Mouse (Mus musculus) midbrain, embryonic 11.5 days (tissue): ENCODE measurements around the gene Ppia. TPM values are rescaled to one million over a fixed set of nuclear protein-coding genes. Genes with fewer than 3 reads are reported as not detected.
"Not testable (repeated sequence)": the region's sequence is repeated elsewhere in the genome, so short reads cannot be mapped to it uniquely, and the experiment has no call there.

ENCODE experiments used
- ATAC-seq: fragments of 200-750 bp; cut with Nextera tagmentation; 2 replicates; pipeline ENCODE4 v1.8.0; 2017; ENCODE audit warnings: moderate TSS enrichment, moderate library complexity; ENCODE audit not compliant: low FRiP score
- DNase-seq: peaks from one replicate; pipeline ENCODE4 v3.0.0; 2015; ENCODE audit warnings: low spot score; ENCODE audit errors: missing footprints
- H3K27ac ChIP-seq: fragments of 300-500 bp; sonication (generic); 2 replicates; pipeline ENCODE4 v1.5.1; 2014; ENCODE audit warnings: low read depth, low read length
- H3K27me3 ChIP-seq: fragments of 300-500 bp; sonication (generic); 2 replicates; pipeline ENCODE4 v1.6.1; 2014; ENCODE audit warnings: mild to moderate bottlenecking, low read length, moderate library complexity, mixed read lengths; ENCODE audit not compliant: control insufficient read depth, insufficient read depth
- H3K36me3 ChIP-seq: fragments of 300-500 bp; sonication (generic); 2 replicates; pipeline ENCODE4 v1.6.1; 2014; ENCODE audit warnings: mild to moderate bottlenecking, low read length, moderate library complexity, mixed read lengths; ENCODE audit not compliant: control insufficient read depth, insufficient read depth
- H3K4me1 ChIP-seq: fragments of 300-500 bp; sonication (generic); 2 replicates; pipeline ENCODE4 v1.6.1; 2014; ENCODE audit warnings: low read length; ENCODE audit not compliant: control insufficient read depth, insufficient read depth
- H3K4me2 ChIP-seq: fragments of 300-500 bp; sonication (generic); 2 replicates; pipeline ENCODE4 v1.6.1; 2014; ENCODE audit warnings: mild to moderate bottlenecking, moderate library complexity
- H3K4me3 ChIP-seq: fragments of 300-500 bp; sonication (generic); 2 replicates; pipeline ENCODE4 v1.5.1; 2014; ENCODE audit warnings: low read depth, low read length
- H3K9ac ChIP-seq: fragments of 300-500 bp; sonication (generic); 2 replicates; pipeline ENCODE4 v1.6.1; 2014; ENCODE audit warnings: low read length
- H3K9me3 ChIP-seq: fragments of 300-500 bp; sonication (generic); 2 replicates; pipeline ENCODE4 v1.6.1; 2016; ENCODE audit warnings: low read length; ENCODE audit not compliant: control insufficient read depth
- WGBS: fragments of 180-500 bp; shearing (Covaris S2); extraction: QIAGEN DNeasy Blood & Tissue Kit; methylation state at CpG from one replicate; pipeline ENCODE4 v1.1.7; 2014; 5-methylcytosine and 5-hydroxymethylcytosine counted together
- polyA plus RNA-seq: library from polyadenylated mRNA; unstranded; fragments of >200 nt; fragmentation: Nextera tagmentation; extraction: Ambion mirVana; gene quantifications from 2 replicates; pipeline ENCODE4 v1.2.1, GENCODE M21; 2014

Gene Ppia
- polyA plus RNA-seq, 1 experiment from 2014 or later = 5,428 TPM

DNA sequence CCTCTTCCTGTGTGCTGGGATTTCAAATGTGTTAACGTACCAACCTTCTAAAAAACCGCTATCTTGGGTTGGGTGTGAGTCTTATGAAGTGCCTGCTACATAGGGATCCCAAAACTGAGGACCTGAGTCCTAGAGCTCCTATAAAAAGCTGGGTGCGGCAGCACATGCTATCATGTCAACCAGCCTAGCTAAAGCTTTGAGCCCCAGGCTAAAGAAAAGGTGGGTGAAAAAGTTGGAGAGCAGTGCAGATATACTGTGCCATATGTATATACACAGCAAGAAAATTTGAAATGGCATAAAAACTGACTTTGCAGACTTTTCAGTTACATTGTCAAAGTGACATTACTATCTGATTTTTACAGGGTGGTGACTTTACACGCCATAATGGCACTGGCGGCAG is 3.5 kb downstream of the Ppia start:
- ATAC-seq = no peak
- Histone ChIP-seq H3K36me3 (peaks cover 13% of the 10 kb centered on the region; the same call in 1 of the 2 replicates), H3K9me3 (no peaks in the 10 kb centered on the region), H3K9ac (no peak overlapping the region), H3K4me1 (peaks cover 13% of the 10 kb centered on the region; the same call in 1 of the 2 replicates), H3K27me3 (no peaks in the 10 kb centered on the region), H3K4me3 (no peak overlapping the region), H3K4me2 (no peak overlapping the region), H3K27ac (no peak overlapping the region)
- no peak for DNase-seq
- WGBS = 90% methylated on average over 5 of the region's 5 CpGs

DNA sequence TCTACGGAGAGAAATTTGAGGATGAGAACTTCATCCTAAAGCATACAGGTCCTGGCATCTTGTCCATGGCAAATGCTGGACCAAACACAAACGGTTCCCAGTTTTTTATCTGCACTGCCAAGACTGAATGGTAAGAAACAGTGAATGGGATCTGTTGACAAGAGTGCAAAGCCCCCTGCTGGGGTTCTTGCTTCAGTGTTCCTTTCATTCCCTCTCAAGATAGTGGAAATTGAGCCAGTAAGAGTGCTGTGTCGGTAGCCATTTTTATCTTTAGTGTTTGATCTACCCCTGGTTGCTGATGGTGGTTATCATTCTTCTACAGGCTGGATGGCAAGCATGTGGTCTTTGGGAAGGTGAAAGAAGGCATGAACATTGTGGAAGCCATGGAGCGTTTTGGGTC is 3.9 kb downstream of the Ppia start:
- not testable (repeated sequence) for H3K9me3 ChIP-seq, H3K4me3 ChIP-seq, DNase-seq, H3K9ac ChIP-seq, H3K4me2 ChIP-seq, H3K27me3 ChIP-seq, H3K27ac ChIP-seq, ATAC-seq
- peaks cover 13% of the 10 kb centered on the region; the same call in 1 of the 2 replicates for H3K36me3 ChIP-seq
- H3K4me1 ChIP-seq = peaks cover 13% of the 10 kb centered on the region; the same call in 1 of the 2 replicates
- 78% methylated on average over 4 of the region's 4 CpGs for WGBS

DNA sequence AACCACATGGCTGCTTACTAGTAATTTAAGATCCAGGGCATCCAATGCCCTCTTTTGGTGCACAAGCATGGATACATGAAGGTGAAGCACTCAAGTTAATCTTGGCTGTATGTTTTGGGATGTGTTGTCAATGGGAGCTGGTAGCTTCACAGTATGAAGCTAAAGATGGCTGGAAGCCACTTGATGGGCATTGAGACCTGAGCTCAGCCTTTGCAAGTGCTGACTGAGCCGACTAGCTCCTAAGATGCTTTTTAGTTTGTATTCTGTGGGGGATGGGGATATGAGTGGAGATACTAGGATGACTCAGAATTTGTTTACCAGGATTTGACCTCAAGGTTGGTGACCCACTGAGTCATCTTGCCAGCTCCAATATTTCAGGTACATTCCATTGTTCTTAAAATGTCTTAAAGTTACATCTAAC is 5.0 kb downstream of the Ppia start:
- Histone ChIP-seq H3K4me1 (peaks cover 7% of the 10 kb centered on the region; the same call in 1 of the 2 replicates), H3K4me2 (no peak overlapping the region), H3K9ac (no peak overlapping the region), H3K4me3 (no peak overlapping the region), H3K27me3 (no peaks in the 10 kb centered on the region), H3K27ac (no peak overlapping the region), H3K36me3 (peaks cover 15% of the 10 kb centered on the region; the same call in 1 of the 2 replicates), H3K9me3 (no peaks in the 10 kb centered on the region)
- DNase-seq = no peak
- 32% methylated on average over 1 of the region's 1 CpGs for WGBS
- no peak for ATAC-seq

DNA sequence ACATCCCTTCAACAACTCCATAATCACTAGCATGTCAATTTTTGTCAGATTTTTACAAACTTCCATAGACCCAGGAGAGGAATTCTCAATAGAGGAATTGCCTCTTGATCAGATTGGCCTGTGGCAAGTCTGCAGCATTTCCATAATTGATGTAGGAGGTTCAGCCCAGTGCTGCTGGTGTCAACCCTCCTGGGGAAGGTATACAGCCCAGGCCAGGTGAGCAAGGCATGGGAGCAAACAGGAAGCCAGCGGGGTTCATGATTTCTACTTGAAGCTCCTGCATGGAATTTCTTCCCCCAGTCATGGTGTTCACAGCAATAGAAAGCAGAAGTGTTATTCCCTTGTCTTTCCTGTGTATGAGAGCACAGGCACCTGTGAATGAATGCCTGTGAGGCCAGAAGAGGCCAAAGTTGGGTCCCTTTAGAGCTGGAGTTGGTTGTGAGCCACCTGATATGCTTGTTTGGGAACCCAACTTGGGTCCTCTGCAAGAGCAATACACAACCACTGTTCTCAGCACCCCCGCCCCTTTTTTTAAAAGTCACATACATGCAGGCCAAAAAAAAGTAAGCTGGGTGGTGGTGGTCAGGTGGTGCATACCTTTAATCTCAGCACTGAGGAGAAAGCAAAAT is 5.6 kb downstream of the Ppia start:
- no peak for DNase-seq
- Histone ChIP-seq H3K9me3 (no peaks in the 10 kb centered on the region), H3K27me3 (no peaks in the 10 kb centered on the region), H3K4me1 (peaks cover 7% of the 10 kb centered on the region; the same call in 1 of the 2 replicates), H3K27ac (no peak overlapping the region), H3K36me3 (peaks cover 16% of the 10 kb centered on the region; the same call in 1 of the 2 replicates), H3K9ac (no peak overlapping the region), H3K4me3 (no peak overlapping the region), H3K4me2 (no peak overlapping the region)
- ATAC-seq = no peak
- WGBS = 80% methylated on average over 2 of the region's 2 CpGs

DNA sequence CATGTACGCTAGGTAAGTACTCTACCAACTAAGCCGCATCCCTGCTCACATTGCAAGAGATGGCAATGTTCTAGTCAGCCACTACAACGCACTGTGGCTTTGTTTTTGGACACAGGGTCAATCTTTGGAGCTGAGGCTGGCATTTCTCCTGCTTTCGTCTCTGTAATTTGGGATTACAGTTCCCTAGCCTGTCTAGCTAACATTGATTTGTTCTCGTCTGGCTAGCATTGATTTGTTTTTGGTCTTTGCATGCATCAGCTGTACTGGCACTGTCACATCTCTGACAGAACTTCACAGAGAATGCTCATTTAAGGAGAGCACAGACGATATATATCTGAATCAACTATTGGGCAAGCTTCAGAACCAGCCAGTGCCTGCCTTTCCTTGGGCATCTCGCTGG is 14.9 kb downstream of the Ppia start:
- DNase-seq (no peak), ATAC-seq (no peak)
- peaks cover 55% of the 10 kb centered on the region for H3K36me3 ChIP-seq
- H3K4me2 ChIP-seq = no peak overlapping the region
- no peaks in the 10 kb centered on the region for H3K9me3 ChIP-seq
- no peak overlapping the region for H3K27ac ChIP-seq
- H3K9ac ChIP-seq = no peak overlapping the region
- H3K4me1 ChIP-seq = no peaks in the 10 kb centered on the region
- 93% methylated on average over 7 of the region's 7 CpGs for WGBS
- no peaks in the 10 kb centered on the region for H3K27me3 ChIP-seq
- H3K4me3 ChIP-seq = no peak overlapping the region

DNA sequence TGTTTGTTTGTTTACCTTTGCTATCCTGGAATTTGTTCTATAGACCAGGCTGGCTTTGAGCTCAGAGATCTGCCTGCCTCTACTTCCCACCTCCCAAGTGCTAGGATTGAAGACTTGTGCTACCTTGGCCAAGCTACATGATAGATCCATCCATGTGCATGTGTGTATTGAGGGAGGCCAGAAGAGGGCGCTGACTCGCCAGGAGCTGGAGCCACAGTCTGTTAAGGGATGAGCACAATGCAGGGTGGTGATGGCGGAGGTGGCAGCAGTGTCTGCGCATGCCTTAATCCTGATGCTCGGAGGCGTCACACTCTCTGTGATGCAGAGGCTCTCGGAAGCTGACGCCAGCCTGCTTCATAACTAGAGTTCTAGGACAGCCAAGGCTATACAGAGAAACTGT is 21.2 kb downstream of the Ppia start:
- Histone ChIP-seq H3K9me3 (no peaks in the 10 kb centered on the region), H3K4me3 (no peak overlapping the region), H3K9ac (no peak overlapping the region), H3K27me3 (no peaks in the 10 kb centered on the region), H3K36me3 (peaks cover 30% of the 10 kb centered on the region), H3K4me2 (no peak overlapping the region), H3K4me1 (no peaks in the 10 kb centered on the region; the same call in 1 of the 2 replicates), H3K27ac (no peak overlapping the region)
- ATAC-seq (peak; percentile 68; the same call in 1 of the 2 replicates), DNase-seq (peak; percentile 87)
- WGBS = 70% methylated on average over 8 of the region's 8 CpGs

DNA sequence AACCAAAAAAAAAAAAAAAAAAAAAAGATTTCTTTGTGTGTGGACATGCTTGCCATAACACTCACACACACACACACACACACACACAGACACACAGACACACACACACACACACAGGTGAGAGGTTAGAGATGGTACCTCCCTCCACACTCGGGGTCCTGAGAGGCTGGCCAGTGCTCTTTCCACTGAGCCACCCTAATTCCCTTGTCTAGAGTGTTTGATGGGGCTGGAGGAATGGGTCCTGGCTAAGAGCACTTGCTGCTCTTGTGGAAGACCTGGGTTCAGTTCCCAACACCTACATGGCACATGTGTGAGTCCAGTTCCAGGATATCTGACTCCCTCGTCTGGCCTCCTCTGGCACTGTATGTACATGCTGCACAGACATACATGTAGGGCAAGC is 22.4 kb downstream of the Ppia start:
- Histone ChIP-seq H3K9me3 (no peaks in the 10 kb centered on the region), H3K4me1 (peaks cover 3% of the 10 kb centered on the region; the same call in 1 of the 2 replicates), H3K4me3 (no peak overlapping the region), H3K27me3 (no peaks in the 10 kb centered on the region), H3K9ac (no peak overlapping the region), H3K4me2 (no peak overlapping the region), H3K27ac (no peak overlapping the region), H3K36me3 (peaks cover 24% of the 10 kb centered on the region)
- peak; percentile 81 for DNase-seq
- no peak for ATAC-seq
- 96% methylated on average over 2 of the region's 2 CpGs for WGBS

DNA sequence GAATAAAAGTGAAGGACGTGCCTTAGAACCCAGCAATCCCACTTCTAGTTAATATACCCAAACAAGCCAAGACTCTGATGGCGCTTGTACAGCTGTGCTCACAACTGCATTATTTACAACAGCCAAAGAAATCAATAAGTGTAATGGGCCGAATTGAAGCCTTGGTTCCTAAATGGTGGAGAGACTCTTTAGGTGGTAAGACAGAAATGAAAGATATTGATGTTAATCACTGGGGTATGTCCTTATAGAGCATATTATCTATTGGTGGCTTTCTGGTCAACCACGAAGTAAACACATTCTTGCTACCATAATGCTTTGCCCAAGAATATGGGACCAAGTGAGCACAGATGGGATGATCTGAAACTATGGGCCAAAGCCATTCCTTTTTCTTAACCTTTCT is 24.9 kb downstream of the Ppia start:
- Histone ChIP-seq H3K27ac (no peak overlapping the region), H3K4me3 (no peak overlapping the region), H3K36me3 (peaks cover 11% of the 10 kb centered on the region), H3K4me1 (peaks cover 10% of the 10 kb centered on the region), H3K27me3 (no peaks in the 10 kb centered on the region), H3K9ac (no peak overlapping the region), H3K9me3 (no peaks in the 10 kb centered on the region), H3K4me2 (no peak overlapping the region)
- WGBS = 93% methylated on average over 4 of the region's 4 CpGs
- DNase-seq = peak; percentile 79
- ATAC-seq = no peak

DNA sequence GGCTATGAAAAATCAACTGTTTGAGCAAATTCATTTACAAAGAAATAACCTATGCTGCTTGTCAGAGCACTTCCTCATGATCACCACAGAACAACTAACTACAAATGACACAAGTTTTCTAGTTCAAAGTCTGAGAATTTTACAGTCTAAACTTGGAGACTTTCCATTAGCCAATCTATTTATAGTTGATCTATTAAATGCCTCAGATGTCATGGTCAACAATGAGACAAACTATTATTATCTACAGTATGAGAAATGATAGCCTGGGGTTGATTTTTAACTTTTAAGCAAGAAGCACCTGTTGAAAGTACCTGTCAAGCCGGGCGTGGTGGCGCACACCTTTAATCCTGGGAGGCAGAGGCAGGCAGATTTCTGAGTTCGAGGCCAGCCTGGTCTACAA is 27.3 kb downstream of the Ppia start:
- Histone ChIP-seq H3K9me3 (no peaks in the 10 kb centered on the region), H3K36me3 (peaks cover 3% of the 10 kb centered on the region), H3K4me1 (peaks cover 10% of the 10 kb centered on the region), H3K9ac (no peak overlapping the region), H3K4me3 (peak overlapping the region; percentile 77; the same call in 1 of the 2 replicates), H3K27me3 (no peaks in the 10 kb centered on the region), H3K27ac (no peak overlapping the region), H3K4me2 (peak overlapping the region; percentile 73; the same call in 1 of the 2 replicates)
- ATAC-seq (no peak), DNase-seq (peak; percentile 81)
- WGBS = 94% methylated on average over 4 of the region's 4 CpGs
